Mouse (Mus musculus) right cerebral cortex, postnatal 36 days (tissue): ENCODE results near the gene Dnajb2.
A peak's percentile ranks its signal among the peaks of the same experiment; 100 is the strongest.

Source experiments
- DNase-seq, 2 experiments: peaks; one replicate each; pipeline ENCODE4 v3.0.0; 2022; ENCODE audit warnings: low spot score in 2 of 2, mixed read lengths in 1 of 2

The Dnajb2 gene

DNA sequence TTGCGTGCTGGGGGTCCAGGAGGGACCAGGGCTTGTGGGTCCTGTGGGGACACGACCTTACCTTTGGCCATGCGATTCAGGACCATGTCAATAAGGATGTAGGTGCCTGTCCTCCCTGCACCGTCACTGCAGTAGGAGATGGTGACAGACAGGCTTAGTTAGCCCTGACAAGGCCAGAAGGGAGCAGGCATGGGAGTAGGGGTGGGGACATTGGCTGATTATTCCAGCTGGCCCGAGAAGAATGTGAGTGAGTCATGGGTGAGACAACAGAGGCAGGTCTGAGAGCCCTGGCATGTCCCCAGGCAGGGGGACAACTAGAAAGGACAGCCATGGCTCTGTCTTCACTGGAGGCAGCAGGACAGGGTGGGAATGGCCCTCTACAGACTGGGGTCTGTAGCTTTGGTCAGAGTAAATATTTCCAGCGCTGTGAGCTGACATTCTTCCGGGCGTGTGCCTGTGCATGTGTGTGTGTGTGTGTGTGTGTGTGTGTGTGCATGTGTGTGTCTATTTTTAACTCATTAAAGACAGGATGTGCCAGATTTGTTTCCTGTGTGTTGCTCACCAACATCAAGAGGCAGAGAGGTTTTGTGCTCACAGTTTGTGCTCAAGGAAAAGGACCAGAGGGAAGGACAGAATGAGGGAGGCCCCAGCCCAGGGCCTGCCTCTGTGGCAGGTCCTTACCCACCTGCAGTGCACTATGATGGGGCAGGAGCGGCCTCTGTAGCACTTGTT is 12.0 kb downstream of the Dnajb2 start:
- DNase-seq, result no peak

GRCm38 (mm10) chr1:75250498-75250897 is 14.3 kb downstream of the Dnajb2 start:
- DNase-seq, result no peak

- DNase-seq, result no peak
Observed at GRCm38 (mm10) chr1:75251112-75251970, 15.1 kb downstream of the Dnajb2 start.

GRCm38 (mm10) chr1:75252308-75252707 is 16.1 kb downstream of the Dnajb2 start:
- no peak for DNase-seq

DNA sequence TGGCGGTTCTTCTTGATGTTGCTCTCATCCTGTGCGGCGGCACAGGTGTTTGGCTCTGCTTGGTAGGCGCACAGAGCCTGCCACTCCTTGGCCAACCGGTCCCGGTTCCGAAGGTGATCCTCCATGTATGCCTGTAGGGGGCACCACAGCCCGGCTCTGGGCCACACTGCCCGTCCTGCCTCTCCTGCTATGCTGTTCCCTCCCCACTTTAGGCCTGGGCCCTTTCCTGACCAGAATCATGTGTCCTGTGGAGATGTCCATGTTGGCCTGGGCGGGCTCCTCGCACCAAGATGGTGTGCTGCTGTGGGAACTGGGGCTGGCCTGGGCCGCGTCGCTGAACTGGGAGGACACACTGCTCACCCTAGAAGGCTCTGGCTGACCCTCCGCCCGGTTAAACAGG is 16.8 kb downstream of the Dnajb2 start:
- no peak for DNase-seq

DNA sequence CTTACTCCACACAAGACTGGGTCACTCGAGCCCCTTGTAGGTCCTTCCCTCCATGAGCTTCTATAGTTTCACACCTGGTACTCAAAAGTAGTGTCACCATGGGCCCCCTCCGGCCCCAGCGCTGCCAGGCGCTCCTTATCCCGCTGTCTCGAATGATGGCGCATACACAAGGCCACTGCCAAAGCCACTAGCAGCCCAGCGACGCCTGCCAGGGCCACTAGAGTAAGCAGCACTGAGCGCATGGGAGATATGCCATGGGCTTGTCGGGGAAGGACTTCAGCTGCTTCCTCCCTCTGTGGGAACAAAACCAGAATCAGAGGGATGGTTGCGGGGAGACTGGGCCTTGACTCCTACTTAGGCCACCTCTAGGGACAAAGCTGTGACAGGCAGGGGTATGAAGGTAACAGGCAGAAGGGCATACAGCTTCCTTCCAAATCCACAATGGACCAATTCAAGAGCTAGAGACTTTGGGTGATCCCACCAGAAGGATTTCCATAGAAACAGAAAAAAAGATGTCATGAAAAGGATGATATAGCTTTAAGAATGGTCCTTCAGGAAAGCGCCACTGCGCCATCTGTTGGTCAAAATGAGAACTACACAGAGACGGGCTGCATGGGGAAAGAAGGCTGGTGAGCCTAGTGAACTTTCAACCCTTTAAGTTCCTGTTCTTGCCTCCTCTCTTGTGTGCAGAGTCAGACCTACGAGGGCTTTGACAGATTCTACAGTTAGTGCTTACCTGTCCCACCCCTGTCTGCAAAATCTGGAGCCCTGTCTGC is 17.8 kb downstream of the Dnajb2 start:
- peak; percentile 67 to 76 for DNase-seq

- DNase-seq, result no peak
Observed at GRCm38 (mm10) chr1:75254625-75255013, 18.4 kb downstream of the Dnajb2 start.

DNA sequence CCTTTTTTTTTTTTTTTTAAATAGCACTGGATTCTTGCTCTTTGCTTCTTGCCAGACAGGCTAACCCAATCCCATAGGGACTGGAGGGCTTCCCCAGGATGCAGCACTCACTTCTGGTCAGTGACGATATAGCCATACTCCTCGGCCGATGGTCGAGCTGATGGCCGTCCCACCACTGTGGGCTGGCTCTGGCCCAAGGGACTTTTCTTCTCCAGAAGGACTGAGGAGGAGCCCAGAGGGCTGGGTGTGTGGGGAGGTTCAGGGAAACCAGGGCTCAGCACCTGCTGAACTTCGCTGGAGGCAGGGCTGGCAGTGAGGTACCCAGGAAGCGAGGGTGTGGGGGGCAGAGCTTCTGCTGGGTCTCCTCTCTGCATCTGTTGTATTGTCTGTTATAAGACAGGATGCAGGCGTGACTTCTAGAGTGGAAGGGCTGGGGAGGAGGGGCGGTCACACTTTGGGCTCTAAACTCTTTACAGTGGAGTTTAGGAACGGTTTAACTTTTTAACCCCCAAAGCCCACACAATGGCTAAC is 19.4 kb downstream of the Dnajb2 start:
- no peak for DNase-seq

- DNase-seq, result no peak
Observed at GRCm38 (mm10) chr1:75261278-75261677, 25.1 kb downstream of the Dnajb2 start.

- DNase-seq, result peak in 1 of 2 experiments; percentile 64
Observed at GRCm38 (mm10) chr1:75262969-75263951, 27.1 kb downstream of the Dnajb2 start.

DNA sequence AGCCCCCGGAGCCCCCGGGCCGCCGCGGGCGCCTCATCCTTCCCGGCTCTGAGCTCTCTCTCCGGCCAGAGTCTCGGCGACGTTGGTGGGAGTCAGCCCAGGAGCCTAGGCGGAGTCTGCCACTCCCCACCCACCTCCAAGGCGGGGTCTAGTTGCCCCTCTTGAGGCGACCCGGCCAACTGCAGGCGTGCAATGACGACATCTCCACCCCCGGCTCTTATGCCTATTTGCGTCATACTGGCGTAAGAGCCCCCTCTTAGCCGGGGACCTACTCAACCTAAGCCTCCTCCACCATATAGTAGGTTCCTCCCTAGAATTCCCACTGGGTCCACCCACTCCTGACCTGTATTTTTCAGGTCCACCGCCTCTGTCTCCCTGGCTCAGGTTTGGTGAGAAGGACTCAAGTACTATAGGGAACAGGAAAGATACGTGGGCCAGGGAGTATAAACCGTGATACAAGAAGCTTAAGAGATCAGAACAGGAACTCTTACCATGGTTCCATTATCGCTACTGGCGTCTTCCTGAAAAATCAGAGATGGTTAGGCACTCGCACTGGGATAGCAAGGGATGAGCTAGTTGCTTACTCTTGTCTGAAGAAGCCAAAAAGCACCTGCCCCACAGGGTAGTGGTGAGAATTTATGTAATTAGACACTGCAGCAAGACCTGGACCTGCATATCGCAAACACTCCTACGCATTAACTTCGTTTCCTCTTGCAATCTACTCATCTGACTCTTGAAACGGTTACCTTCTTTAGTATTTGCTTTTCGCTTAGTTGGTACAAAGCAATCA is 28.1 kb downstream of the Dnajb2 start, which contains the start of gene Ptprn:
Gene Ptprn, minus strand, starts transcription at position 412 of the 790 bp plus-strand sequence.
- peak; percentile 77 to 88 for DNase-seq

DNA sequence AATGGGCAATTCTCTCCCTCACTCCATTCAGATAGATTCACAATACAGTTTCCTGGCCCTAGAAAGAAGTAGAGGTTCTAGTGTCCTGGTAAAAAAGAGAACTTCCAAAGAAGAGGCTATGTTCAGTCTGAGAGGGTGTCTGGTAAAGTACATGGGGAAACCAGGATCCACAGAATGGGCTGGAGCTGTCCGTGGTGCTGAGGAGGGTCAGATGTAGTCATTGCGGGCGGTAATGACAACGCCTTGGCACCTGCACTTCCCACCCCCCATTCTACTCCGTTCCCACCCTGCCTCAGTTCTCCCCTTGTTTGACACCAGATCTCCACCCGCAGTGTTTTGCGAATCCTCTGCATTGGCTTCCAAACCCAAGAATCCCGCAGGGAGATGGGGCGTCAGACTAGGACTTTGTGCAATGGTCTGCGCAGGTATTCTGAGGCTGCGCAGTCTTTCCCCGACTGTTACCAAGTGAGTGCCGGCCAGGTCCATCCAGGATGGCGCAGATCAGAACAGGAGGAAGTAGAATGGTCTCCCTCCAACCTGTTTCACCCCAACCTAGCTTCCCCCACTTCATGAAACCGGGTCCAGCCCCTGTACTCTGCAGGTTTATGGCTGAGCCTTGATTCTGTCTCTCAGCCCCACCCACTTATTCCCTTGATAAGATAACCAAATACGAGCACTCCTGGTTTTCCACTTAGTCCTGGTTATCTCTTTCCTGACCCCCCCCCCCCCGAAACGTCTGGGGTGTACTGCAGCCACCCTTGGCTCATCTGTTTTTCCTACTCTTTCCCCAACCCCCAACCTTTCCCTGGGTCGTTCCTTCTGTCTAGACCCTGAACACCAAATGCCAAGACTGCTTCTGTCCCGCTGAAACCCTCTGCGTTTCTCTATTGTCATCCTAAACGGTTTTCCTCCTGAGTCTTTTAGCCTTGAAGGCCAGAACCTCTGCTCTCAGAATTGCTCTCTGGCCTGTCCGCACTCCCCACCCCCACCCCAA is 41.3 kb downstream of the Dnajb2 start:
- DNase-seq, result no peak

DNA sequence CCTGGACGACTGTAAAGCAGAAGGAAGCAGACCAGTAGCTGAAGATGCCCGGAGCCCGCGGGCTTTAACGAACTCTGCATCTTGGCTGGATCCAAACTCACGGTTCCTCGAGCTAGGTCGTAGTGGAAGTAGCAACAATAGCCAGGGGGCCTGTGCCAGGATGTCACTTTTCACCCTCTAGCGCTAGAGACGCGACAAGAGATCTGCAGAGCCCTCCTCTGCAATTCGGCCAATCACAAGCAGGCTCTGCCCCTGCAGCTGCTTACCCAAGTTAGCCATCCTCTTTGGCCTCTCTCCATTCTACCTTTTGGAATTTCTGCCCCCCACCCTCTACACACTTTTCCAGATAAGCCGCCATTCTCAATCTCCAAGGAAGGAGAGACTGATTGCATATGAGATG is 42.0 kb downstream of the Dnajb2 start, which contains the start of gene Resp18:
Gene Resp18, minus strand, starts transcription at position 188 of the 400 bp plus-strand sequence.
- DNase-seq, result no peak

DNA sequence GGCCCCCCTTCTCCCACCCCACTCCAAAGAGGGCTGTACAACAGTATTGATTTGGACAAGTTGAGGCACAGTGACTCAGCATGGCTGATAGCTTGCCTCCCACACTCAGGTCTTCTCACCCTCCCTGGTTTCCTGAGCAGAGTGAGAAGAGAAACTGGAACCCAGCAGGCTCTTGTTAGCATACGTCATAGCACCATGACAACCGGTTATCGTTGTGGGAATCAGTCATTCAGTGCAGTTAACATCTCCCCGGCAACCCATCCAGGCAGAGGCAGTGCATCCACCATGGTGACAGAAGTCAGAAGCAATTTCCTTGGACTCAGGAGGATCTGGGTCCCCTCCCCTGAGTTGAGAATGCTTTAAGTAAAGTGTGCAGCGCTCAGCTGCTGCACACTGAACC is 46.8 kb downstream of the Dnajb2 start:
- DNase-seq, result peak; percentile 33 to 41

DNA sequence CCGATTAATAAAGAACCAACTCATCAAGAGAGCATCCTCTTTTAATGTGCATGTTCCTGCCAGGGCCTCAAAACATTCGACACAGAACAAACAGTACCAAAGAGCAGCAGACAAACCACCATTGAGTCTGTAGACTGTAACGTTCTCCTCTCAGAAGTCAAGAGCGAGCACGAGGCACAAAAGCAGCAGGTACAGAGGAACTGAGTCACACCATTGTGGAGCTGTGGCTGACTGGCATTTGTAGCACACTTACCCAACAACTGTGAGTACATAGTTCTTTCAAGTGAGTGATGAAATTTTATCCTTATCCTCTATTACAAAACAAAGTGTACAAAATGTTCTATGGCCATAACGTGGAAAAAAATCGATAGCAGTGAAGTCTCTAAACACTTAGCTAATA is 48.7 kb downstream of the Dnajb2 start:
- DNase-seq, result no peak

- DNase-seq, result no peak
Observed at GRCm38 (mm10) chr1:75289376-75289775, 53.2 kb downstream of the Dnajb2 start.

- no peak for DNase-seq
Observed at GRCm38 (mm10) chr1:75289888-75290431, 53.8 kb downstream of the Dnajb2 start.

DNA sequence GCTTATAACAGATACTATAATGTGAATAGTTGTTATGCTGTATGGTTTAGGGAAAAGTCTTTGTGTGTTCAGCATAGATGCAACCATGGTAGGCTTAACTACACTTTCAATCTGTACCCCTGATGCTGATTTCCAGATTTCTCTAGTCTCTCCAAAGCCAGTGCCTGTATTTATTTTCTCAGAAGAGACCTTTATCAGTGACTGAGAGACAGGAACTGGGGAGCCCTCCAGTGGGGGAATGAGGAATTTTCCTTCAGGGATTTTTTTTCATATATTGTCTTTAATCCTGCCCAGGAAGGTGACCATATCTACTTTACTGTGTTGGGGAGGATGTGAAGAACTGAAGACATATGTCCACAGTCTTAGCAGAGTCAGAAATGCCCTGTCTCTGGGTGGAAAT is 54.4 kb downstream of the Dnajb2 start:
- DNase-seq, result peak in 1 of 2 experiments; percentile 42
